ENCODE assay signal across 9 mouse cellular contexts in genomic region chr11:82612026-82612425, GRCm38 (mm10).
DNase-seq lines count a peak whose midpoint lies in the region; ATAC-seq and TF ChIP-seq lines count a peak whose summit lies in the region.
"Had no signal": no experiment of that assay in that cellular context is flagged by ENCODE, and none has a peak within 500 bp of the region (broad histone marks: within the 10 kb centered on the region; RNA-seq: fewer than 3 reads in every experiment).

No protein-coding gene starts in this region.

- H3K9ac ChIP-seq in neural tube, embryonic 14.5 days (replicated peaks; ENCODE audit: low read depth, low read length) = no peak overlapping the region
- no peak overlapping the region for H3K9ac ChIP-seq in neural tube, embryonic 15.5 days (replicated peaks)
- no peak overlapping the region for H3K9ac ChIP-seq in kidney, postnatal 0 days (ENCODE audit: low read depth, low read length)
- H3K9ac ChIP-seq: hindbrain, embryonic 15.5 days had no signal

- peak; percentile 54; the same call in 1 of the 2 replicates for ATAC-seq in neural tube, embryonic 14.5 days (ENCODE audit: low read depth)
- no peak for ATAC-seq in neural tube, embryonic 15.5 days (ENCODE audit: low FRiP score)
- ATAC-seq in kidney, postnatal 0 days (replicated peaks; ENCODE audit: low FRiP score, low read depth) = no peak; the same call in 1 of the 2 replicates

- H3K27ac ChIP-seq in gastrocnemius, adult 2 months = no peak overlapping the region
- H3K27ac ChIP-seq in neural tube, embryonic 14.5 days (ENCODE audit: low read depth, low read length) = no peak overlapping the region
- H3K27ac ChIP-seq in neural tube, embryonic 15.5 days (replicated peaks) = no peak overlapping the region
- no peak overlapping the region for H3K27ac ChIP-seq in kidney, postnatal 0 days
- H3K27ac ChIP-seq: hindbrain, embryonic 15.5 days had no signal

- TF ChIP-seq CTCF in gastrocnemius, adult 2 months (IDR thresholded peaks at IDR 0.05) = peak; percentile 38; the same call in 1 of the 2 replicates
- peak; percentile 80 for TF ChIP-seq CTCF in kidney, postnatal 0 days (IDR thresholded peaks at IDR 0.05; ENCODE audit: low read depth)

- no peaks in the 10 kb centered on the region for H3K9me3 ChIP-seq in neural tube, embryonic 14.5 days (ENCODE audit: control insufficient read depth, low read length)
- no peaks in the 10 kb centered on the region for H3K9me3 ChIP-seq in neural tube, embryonic 15.5 days (replicated peaks)
- H3K9me3 ChIP-seq in kidney, postnatal 0 days (replicated peaks; ENCODE audit: low read length) = no peaks in the 10 kb centered on the region
- H3K9me3 ChIP-seq: hindbrain, embryonic 15.5 days had no signal

- no peak overlapping the region for H3K4me3 ChIP-seq in gastrocnemius, adult 2 months
- H3K4me3 ChIP-seq in neural tube, embryonic 14.5 days (ENCODE audit: low read depth, low read length) = no peak overlapping the region
- no peak overlapping the region for H3K4me3 ChIP-seq in neural tube, embryonic 15.5 days (replicated peaks)
- no peak overlapping the region for H3K4me3 ChIP-seq in kidney, postnatal 0 days (replicated peaks; ENCODE audit: low read depth, low read length)
- H3K4me3 ChIP-seq: hindbrain, embryonic 15.5 days had no signal

- H3K36me3 ChIP-seq in neural tube, embryonic 14.5 days (ENCODE audit: control insufficient read depth, insufficient read depth, low read length) = no peaks in the 10 kb centered on the region
- H3K36me3 ChIP-seq in neural tube, embryonic 15.5 days = no peaks in the 10 kb centered on the region
- H3K36me3 ChIP-seq in kidney, postnatal 0 days (ENCODE audit: insufficient read depth, low read length) = no peaks in the 10 kb centered on the region
- H3K36me3 ChIP-seq: hindbrain, embryonic 15.5 days had no signal

- peak; percentile 34 for DNase-seq in gastrocnemius, adult 2 months
- no peak for DNase-seq in gastrocnemius, postnatal 10 days
- DNase-seq in brain, adult 2 months (ENCODE audit: low read depth, low spot score) = peak; percentile 83
- DNase-seq in kidney, postnatal 0 days (ENCODE audit: low spot score) = peak; percentile 82
- DNase-seq in retina, postnatal 7 days (ENCODE audit: low read depth, low spot score) = peak; percentile 54
- no peak for DNase-seq in thymus, postnatal 10 days (ENCODE audit: low spot score in 2 of 2)

- H3K4me2 ChIP-seq in neural tube, embryonic 14.5 days (ENCODE audit: low read depth, low read length) = no peak overlapping the region
- H3K4me2 ChIP-seq in neural tube, embryonic 15.5 days = no peak overlapping the region
- H3K4me2 ChIP-seq in kidney, postnatal 0 days (ENCODE audit: low read length) = no peak overlapping the region
- H3K4me2 ChIP-seq: hindbrain, embryonic 15.5 days had no signal

- H3K27me3 ChIP-seq in neural tube, embryonic 14.5 days (ENCODE audit: control insufficient read depth, insufficient read depth, low read length) = no peaks in the 10 kb centered on the region
- H3K27me3 ChIP-seq in neural tube, embryonic 15.5 days (replicated peaks) = no peaks in the 10 kb centered on the region
- H3K27me3 ChIP-seq in kidney, postnatal 0 days (ENCODE audit: insufficient read depth, low read length) = no peaks in the 10 kb centered on the region
- H3K27me3 ChIP-seq: hindbrain, embryonic 15.5 days had no signal

- intact Hi-C loops in gastrocnemius, adult 2 months (cut with DNase I) = no loop called here

- peaks cover 4% of the 10 kb centered on the region; the same call in 1 of the 2 replicates for H3K4me1 ChIP-seq in neural tube, embryonic 14.5 days (ENCODE audit: control insufficient read depth, insufficient read depth, low read length)
- peaks cover 3% of the 10 kb centered on the region; the same call in 1 of the 2 replicates for H3K4me1 ChIP-seq in neural tube, embryonic 15.5 days
- H3K4me1 ChIP-seq in kidney, postnatal 0 days (replicated peaks; ENCODE audit: insufficient read depth, low read length) = no peaks in the 10 kb centered on the region

Comparison
In these comparisons a context has a peak if more than half of its experiments do, and no peak if none do; other contexts are left out.
1. DNase-seq: peak in gastrocnemius, adult 2 months (single experiment), brain, adult 2 months (single experiment), kidney, postnatal 0 days (single experiment) and retina, postnatal 7 days (single experiment); none in gastrocnemius, postnatal 10 days (single experiment) and thymus, postnatal 10 days (0 of 2).